Mouse (Mus musculus): ENCODE measurements around the gene Adprhl2. TPM values are rescaled to one million over a fixed set of nuclear protein-coding genes. Genes with fewer than 3 reads are reported as not detected.

The Adprhl2 gene
- polyA plus RNA-seq, 1 experiment from 2014 or later = 64.2 TPM

GRCm38 (mm10) chr4:126303877-126304276, 17.6 kb downstream of the Adprhl2 start:
- H3K36me3 ChIP-seq (ENCODE audit: control insufficient read depth, insufficient read depth, low read length) = no peaks in the 10 kb centered on the region
- peaks cover 3% of the 10 kb centered on the region for H3K9me3 ChIP-seq (ENCODE audit: control insufficient read depth, low read length)
- no peak overlapping the region for H3K4me2 ChIP-seq (ENCODE audit: low read length)
- no peak overlapping the region for H3K9ac ChIP-seq (replicated peaks; ENCODE audit: low read length)
- H3K27me3 ChIP-seq (ENCODE audit: control insufficient read depth, insufficient read depth, low read length) = peaks cover 36% of the 10 kb centered on the region
- DNase-seq (no peak), ATAC-seq (ENCODE audit: low FRiP score, low TSS enrichment) (no peak)
- H3K4me1 ChIP-seq (ENCODE audit: control insufficient read depth, insufficient read depth, low read length) = peaks cover 5% of the 10 kb centered on the region; the same call in 1 of the 2 replicates
- WGBS = 63% methylated on average over 4 of the region's 4 CpGs
- H3K27ac ChIP-seq (replicated peaks; ENCODE audit: low read depth, low read length) = no peak overlapping the region
- H3K4me3 ChIP-seq (replicated peaks; ENCODE audit: low read depth, low read length) = no peak overlapping the region

DNA sequence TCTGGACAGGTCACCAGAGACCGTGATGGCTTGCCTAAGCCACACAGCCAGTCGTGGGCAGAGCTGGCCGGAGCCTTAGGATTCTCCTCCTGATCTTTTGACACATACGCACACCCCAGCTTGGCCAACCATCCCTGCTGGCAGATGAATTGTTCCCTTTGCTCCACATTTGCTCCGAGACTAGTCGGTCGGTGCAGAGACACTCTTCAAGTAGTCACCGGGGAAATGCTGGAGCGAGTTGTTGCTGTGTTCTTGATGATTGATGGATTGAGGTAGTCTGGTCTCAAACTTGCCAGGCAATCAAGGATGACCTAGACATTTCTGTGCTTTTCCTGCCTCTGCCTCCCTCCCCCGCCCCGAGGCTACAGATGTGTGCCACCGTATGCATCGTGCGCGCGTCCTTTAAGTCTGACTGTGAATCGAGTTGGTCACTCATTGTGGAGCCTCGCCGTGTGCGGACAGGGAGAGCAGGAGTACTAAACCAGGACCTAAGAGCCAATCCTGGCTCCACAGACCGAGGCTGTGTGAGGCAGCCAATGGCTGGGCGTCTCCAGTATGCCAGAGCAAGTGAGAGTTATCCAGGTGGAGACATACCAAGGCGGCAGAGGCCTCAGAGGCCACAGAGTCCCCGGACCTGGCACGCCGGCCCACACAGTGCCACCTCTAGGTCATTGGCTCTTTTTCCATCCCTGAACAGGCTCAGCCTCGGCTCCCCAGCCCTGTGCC, 19.8 kb downstream of the Adprhl2 start:
- Histone ChIP-seq H3K36me3 (ENCODE audit: control insufficient read depth, insufficient read depth, low read length) (no peaks in the 10 kb centered on the region), H3K4me1 (ENCODE audit: control insufficient read depth, insufficient read depth, low read length) (peaks cover 8% of the 10 kb centered on the region), H3K27ac (replicated peaks; ENCODE audit: low read depth, low read length) (no peak overlapping the region), H3K9me3 (ENCODE audit: control insufficient read depth, low read length) (peaks cover 3% of the 10 kb centered on the region), H3K27me3 (ENCODE audit: control insufficient read depth, insufficient read depth, low read length) (peaks cover 48% of the 10 kb centered on the region), H3K4me2 (ENCODE audit: low read length) (peak overlapping the region; percentile 37), H3K9ac (replicated peaks; ENCODE audit: low read length) (peak overlapping the region; percentile 26; the same call in 1 of the 2 replicates), H3K4me3 (replicated peaks; ENCODE audit: low read depth, low read length) (peak overlapping the region; percentile 17)
- 5% methylated on average over 27 of the region's 27 CpGs for WGBS
- no peak for DNase-seq
- ATAC-seq (ENCODE audit: low FRiP score, low TSS enrichment) = no peak

- ATAC-seq (ENCODE audit: low FRiP score, low TSS enrichment) (no peak), DNase-seq (no peak)
- Histone ChIP-seq H3K4me1 (ENCODE audit: control insufficient read depth, insufficient read depth, low read length) (peaks cover 13% of the 10 kb centered on the region), H3K9me3 (ENCODE audit: control insufficient read depth, low read length) (peaks cover 1% of the 10 kb centered on the region), H3K27me3 (ENCODE audit: control insufficient read depth, insufficient read depth, low read length) (peaks cover 53% of the 10 kb centered on the region), H3K4me3 (replicated peaks; ENCODE audit: low read depth, low read length) (peak overlapping the region; percentile 17), H3K4me2 (ENCODE audit: low read length) (peak overlapping the region; percentile 37), H3K9ac (replicated peaks; ENCODE audit: low read length) (peak overlapping the region; percentile 26; the same call in 1 of the 2 replicates), H3K27ac (replicated peaks; ENCODE audit: low read depth, low read length) (no peak overlapping the region), H3K36me3 (ENCODE audit: control insufficient read depth, insufficient read depth, low read length) (no peaks in the 10 kb centered on the region)
- under 1% methylated on average over 50 of the region's 50 CpGs for WGBS
These were observed 20.5 kb downstream of the Adprhl2 start for GRCm38 (mm10) chr4:126300916-126301583.

DNA sequence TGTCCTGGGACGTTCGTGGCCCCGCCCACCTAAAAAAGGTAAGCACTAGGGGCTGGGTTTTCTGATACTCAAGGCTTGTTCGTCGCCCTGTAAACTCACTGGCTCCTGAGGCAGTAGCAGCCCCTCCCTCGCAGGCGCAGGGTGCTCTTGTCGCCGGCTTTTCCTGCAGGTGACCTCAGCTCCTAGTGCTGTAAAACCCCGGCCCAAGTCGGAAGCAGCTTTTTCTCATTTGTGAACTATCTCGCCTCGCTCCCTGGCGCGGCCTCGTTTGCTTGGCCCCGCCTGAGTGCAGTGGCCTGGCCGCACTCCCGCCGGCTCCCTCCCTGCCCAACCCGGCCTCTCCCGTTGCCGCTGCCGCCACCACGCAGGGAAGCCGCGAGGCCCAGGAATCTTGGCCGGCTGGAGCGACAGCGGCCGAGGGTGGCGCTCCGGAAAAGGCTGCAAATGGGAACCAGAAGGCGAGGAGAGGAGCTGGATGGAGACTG, 24.8 kb downstream of the Adprhl2 start:
- Histone ChIP-seq H3K27ac (replicated peaks; ENCODE audit: low read depth, low read length) (no peak overlapping the region), H3K36me3 (ENCODE audit: control insufficient read depth, insufficient read depth, low read length) (no peaks in the 10 kb centered on the region), H3K9ac (replicated peaks; ENCODE audit: low read length) (peak overlapping the region; percentile 59), H3K27me3 (ENCODE audit: control insufficient read depth, insufficient read depth, low read length) (peaks cover 47% of the 10 kb centered on the region), H3K4me3 (replicated peaks; ENCODE audit: low read depth, low read length) (peak overlapping the region; percentile 28), H3K9me3 (ENCODE audit: control insufficient read depth, low read length) (no peaks in the 10 kb centered on the region), H3K4me1 (ENCODE audit: control insufficient read depth, insufficient read depth, low read length) (peaks cover 13% of the 10 kb centered on the region), H3K4me2 (ENCODE audit: low read length) (peak overlapping the region; percentile 67)
- 2% methylated on average over 34 of the region's 34 CpGs for WGBS
- DNase-seq = peak; percentile 75
- ATAC-seq (ENCODE audit: low FRiP score, low TSS enrichment) = no peak

DNA sequence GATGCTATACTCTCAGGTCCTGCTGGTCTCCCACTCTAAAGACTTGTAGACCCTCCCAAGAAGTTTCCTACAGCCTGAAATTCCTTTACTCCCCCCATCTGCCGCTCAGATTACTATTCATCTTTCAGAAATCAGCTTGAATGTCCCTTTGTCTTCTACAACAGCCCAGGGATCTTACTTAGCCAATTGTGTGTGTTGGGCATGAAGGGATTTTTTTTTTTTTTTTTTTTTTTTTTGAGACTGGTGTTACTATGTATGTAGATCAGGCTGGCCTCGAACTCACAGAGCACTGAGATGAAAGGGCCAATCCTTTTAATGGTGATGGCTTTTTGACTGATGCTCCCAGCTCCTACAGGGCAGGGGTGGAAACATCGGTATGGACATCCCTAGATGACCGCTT, 25.6 kb downstream of the Adprhl2 start:
- no peak overlapping the region for H3K9ac ChIP-seq (replicated peaks; ENCODE audit: low read length)
- H3K27ac ChIP-seq (replicated peaks; ENCODE audit: low read depth, low read length) = no peak overlapping the region
- H3K36me3 ChIP-seq (ENCODE audit: control insufficient read depth, insufficient read depth, low read length) = no peaks in the 10 kb centered on the region
- H3K4me3 ChIP-seq (replicated peaks; ENCODE audit: low read depth, low read length) = no peak overlapping the region
- DNase-seq (no peak), ATAC-seq (ENCODE audit: low FRiP score, low TSS enrichment) (no peak)
- peaks cover 9% of the 10 kb centered on the region for H3K4me1 ChIP-seq (ENCODE audit: control insufficient read depth, insufficient read depth, low read length)
- H3K9me3 ChIP-seq (ENCODE audit: control insufficient read depth, low read length) = no peaks in the 10 kb centered on the region
- no peak overlapping the region for H3K4me2 ChIP-seq (ENCODE audit: low read length)
- WGBS = 40% methylated on average over 4 of the region's 4 CpGs
- H3K27me3 ChIP-seq (ENCODE audit: control insufficient read depth, insufficient read depth, low read length) = peaks cover 40% of the 10 kb centered on the region

DNA sequence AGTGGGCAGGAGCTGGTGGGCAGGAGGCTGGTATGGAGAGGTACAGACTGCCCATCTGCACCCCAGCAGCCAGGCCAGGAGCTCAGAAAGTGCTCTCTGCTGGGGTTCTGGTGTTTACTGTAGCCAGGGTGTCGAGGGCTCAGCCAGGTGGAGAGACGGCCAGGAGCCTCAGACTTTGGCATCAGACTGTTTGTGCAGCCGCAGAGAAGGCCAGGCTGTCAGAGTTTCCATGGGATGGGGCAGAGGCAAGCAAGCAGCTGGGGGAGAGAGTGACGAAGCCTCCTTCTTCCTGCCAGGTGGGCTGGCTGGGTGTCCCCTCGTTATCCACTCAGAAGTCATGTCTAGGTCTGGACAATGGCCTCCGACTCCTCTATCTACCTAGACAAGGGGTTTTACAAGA, 26.4 kb downstream of the Adprhl2 start:
- no peak for DNase-seq
- Histone ChIP-seq H3K36me3 (ENCODE audit: control insufficient read depth, insufficient read depth, low read length) (no peaks in the 10 kb centered on the region), H3K9me3 (ENCODE audit: control insufficient read depth, low read length) (no peaks in the 10 kb centered on the region), H3K4me2 (ENCODE audit: low read length) (no peak overlapping the region), H3K9ac (replicated peaks; ENCODE audit: low read length) (no peak overlapping the region), H3K4me1 (ENCODE audit: control insufficient read depth, insufficient read depth, low read length) (peaks cover 8% of the 10 kb centered on the region; the same call in 1 of the 2 replicates), H3K4me3 (replicated peaks; ENCODE audit: low read depth, low read length) (no peak overlapping the region), H3K27me3 (ENCODE audit: control insufficient read depth, insufficient read depth, low read length) (peaks cover 32% of the 10 kb centered on the region), H3K27ac (replicated peaks; ENCODE audit: low read depth, low read length) (no peak overlapping the region)
- 74% methylated on average over 6 of the region's 6 CpGs for WGBS
- ATAC-seq (ENCODE audit: low FRiP score, low TSS enrichment) = no peak

GRCm38 (mm10) chr4:126291196-126291595, 30.3 kb downstream of the Adprhl2 start:
- Histone ChIP-seq H3K27ac (replicated peaks; ENCODE audit: low read depth, low read length) (no peak overlapping the region), H3K36me3 (ENCODE audit: control insufficient read depth, insufficient read depth, low read length) (no peaks in the 10 kb centered on the region), H3K4me1 (ENCODE audit: control insufficient read depth, insufficient read depth, low read length) (no peaks in the 10 kb centered on the region), H3K9ac (replicated peaks; ENCODE audit: low read length) (no peak overlapping the region), H3K4me3 (replicated peaks; ENCODE audit: low read depth, low read length) (no peak overlapping the region), H3K9me3 (ENCODE audit: control insufficient read depth, low read length) (no peaks in the 10 kb centered on the region), H3K4me2 (ENCODE audit: low read length) (no peak overlapping the region), H3K27me3 (ENCODE audit: control insufficient read depth, insufficient read depth, low read length) (peaks cover 37% of the 10 kb centered on the region)
- WGBS = 20% methylated on average over 13 of the region's 13 CpGs
- ATAC-seq (ENCODE audit: low FRiP score, low TSS enrichment) (no peak), DNase-seq (no peak)

GRCm38 (mm10) chr4:126290314-126290713, 31.2 kb downstream of the Adprhl2 start:
- Histone ChIP-seq H3K4me2 (ENCODE audit: low read length) (no peak overlapping the region), H3K9me3 (ENCODE audit: control insufficient read depth, low read length) (no peaks in the 10 kb centered on the region), H3K4me1 (ENCODE audit: control insufficient read depth, insufficient read depth, low read length) (no peaks in the 10 kb centered on the region), H3K9ac (replicated peaks; ENCODE audit: low read length) (no peak overlapping the region), H3K27ac (replicated peaks; ENCODE audit: low read depth, low read length) (no peak overlapping the region), H3K4me3 (replicated peaks; ENCODE audit: low read depth, low read length) (no peak overlapping the region), H3K36me3 (ENCODE audit: control insufficient read depth, insufficient read depth, low read length) (no peaks in the 10 kb centered on the region), H3K27me3 (ENCODE audit: control insufficient read depth, insufficient read depth, low read length) (peaks cover 36% of the 10 kb centered on the region)
- 84% methylated on average over 8 of the region's 8 CpGs for WGBS
- no peak for ATAC-seq (ENCODE audit: low FRiP score, low TSS enrichment)
- DNase-seq = no peak

Measured in midbrain, embryonic 14.5 days (tissue).